Mouse (Mus musculus) gastrocnemius, postnatal 4 days (tissue): ENCODE results near the gene Fam155a. TPM values are rescaled to one million over a fixed set of nuclear protein-coding genes. Genes with fewer than 3 reads are reported as not detected.
A peak's percentile ranks its signal among the peaks of the same experiment; 100 is the strongest.

Experiments
- DNase-seq, 2 experiments: peaks; one replicate each; pipeline ENCODE4 v3.0.0; 2021 to 2022; ENCODE audit warnings: low spot score in 2 of 2, mixed read lengths in 2 of 2
- total RNA-seq, 2 experiments: library from RNA; stranded (reverse); gene quantifications; 2 replicates each; pipeline ENCODE4 v1.2.3; 2021

The Fam155a gene
- total RNA-seq, 2 experiments from 2014 or later = 1.1 to 1.2 TPM

- no peak for DNase-seq
Measured at GRCm38 (mm10) chr8:9292532-9292931, 478.4 kb downstream of the Fam155a start.

DNA sequence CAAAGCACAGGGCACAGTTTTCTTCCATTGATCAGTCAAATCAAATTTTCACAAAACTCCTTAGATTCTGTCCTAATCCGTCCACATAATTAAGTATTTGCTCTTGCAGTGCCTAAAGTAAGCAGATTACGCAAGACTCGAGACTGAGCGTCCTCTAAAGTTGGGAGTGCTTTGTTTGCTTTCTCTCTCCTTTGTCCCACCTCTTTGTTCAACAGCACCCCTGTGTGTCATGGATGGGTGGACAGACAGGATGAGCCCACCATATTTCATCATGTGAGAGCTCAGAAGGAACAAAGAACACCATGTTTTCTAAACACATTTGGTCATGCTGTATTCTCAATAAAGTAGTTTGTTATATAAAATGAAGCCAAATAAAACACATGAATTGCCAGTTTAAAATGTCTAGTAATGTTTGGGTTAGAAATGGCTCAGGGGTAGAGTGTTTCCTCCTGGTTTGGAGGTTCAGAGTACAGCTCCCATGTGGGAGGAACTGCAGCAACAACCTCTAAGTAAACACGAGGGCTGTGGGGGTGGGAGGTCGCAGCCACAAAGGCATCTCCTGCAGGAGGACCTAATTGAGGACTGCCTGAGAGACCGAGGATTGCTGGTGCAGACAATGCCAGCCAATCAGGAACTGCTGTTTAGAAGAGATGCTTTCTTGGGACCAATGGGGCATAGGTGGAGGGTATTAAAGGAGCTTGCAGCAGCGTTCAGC lies 482.8 kb downstream of the Fam155a start:
- DNase-seq = no peak

DNA sequence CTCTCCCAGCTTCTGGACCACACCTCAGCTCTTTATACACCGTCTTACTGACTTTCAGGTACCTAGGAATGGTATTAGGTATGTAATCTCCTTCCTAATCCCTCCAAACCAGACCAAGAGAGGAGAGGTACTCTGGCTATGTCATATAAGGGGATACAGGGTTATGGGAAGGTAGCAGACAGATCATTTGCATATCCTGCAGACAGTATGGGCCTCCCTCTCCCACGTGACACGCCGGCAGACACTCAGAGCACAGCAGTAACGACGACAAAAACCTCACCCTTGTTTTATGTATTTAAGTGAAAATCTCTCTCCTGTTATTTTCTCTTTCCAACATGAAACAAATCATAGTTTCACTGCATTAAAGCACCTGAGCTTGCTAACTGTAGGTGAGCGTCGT lies 496.8 kb downstream of the Fam155a start:
- no peak for DNase-seq

DNA sequence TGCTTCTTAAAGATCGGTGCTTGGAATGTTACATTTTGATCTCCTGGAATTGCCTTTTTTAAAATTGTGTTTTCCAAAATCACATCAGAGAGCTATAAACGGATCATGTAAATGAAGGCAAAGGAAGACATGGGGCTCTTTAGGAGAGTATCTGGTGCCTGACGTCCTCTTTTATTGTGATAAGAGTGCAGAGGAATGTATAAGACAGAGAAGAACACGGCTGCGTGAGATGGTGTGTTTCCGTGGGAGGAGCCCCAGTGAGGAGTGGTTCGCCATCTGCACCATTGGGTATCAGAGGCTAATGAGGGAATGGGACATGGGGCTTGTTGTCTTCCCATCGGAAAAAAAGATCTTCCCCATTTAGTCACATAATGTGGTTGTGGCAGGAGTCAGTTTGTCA lies 506.6 kb downstream of the Fam155a start:
- no peak for DNase-seq

- no peak for DNase-seq
Measured at GRCm38 (mm10) chr8:9261527-9261926, 509.4 kb downstream of the Fam155a start.

DNA sequence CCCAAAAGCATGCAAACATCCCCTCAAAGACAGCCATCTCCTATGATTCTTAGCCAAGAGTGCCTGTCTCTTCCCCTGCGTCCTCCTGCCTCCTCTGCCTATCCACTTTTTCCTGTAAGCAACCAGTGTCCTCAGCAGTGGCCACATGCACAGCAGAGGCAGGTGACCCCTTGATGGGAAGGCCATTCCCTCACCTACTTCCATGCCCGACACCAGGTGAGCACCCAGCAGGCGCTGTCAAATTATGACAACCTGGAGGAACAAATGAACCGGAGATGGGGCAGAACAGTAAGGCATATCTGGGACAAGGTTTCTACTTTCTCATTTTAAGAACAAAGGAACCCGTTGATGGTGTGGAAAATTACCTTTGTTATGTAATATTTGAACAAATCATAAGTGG lies 515.6 kb downstream of the Fam155a start:
- DNase-seq = no peak

DNA sequence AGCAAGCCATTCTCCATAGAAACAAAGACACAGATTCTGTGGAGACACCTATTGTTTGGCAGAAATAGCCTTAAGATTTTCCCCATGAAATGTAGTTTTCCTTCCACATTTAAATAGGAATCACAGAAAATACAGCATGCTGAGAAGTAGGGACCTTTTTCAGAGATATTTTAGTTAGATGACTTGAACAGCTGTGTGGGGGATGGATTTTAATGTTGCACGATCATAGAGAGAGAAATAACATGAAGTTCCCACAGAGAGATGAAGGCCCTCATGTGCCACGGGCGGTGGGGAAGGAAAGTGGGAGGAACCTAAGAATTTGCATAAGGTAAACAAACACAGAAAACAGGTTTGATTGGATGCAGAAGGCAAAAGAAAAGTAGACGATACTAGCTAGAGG lies 518.0 kb downstream of the Fam155a start:
- DNase-seq = no peak

DNA sequence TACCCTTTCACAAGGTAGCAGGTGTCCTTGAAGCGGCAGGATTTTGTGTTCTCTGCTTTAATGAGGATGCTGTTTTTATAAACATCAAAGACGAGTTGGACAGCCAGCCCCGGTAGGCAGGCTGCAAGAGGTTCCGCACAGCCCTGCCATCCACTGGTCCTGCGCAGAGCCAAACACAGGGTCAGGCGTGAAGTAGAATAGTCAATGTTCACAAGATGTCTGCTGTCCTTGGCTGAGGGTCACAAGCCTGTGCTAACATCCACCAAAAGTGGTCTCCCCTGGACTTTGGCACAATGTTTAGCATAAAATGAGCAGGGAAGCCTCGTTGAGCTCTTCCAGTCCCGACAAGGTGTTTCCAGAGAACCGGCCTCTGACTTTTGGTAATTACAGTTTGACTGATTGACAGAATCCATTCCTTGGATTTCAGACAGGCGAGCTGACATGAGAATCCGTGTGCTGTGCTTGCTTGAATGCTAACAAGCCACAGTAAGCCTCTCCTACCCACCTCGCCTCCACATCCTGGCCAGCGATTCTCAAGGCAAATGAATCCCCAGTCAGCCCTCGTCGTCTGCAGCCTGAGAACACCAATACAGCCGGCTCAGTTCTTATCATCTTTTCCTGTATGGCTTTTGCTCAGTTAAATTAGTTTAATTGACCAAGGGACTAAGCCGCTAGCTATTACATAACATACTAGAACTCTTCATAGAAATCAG lies 522.7 kb downstream of the Fam155a start:
- DNase-seq = no peak

GRCm38 (mm10) chr8:9245994-9246393 lies 525.0 kb downstream of the Fam155a start:
- no peak for DNase-seq

- no peak for DNase-seq
Measured at GRCm38 (mm10) chr8:9240996-9241395, 530.0 kb downstream of the Fam155a start.

DNA sequence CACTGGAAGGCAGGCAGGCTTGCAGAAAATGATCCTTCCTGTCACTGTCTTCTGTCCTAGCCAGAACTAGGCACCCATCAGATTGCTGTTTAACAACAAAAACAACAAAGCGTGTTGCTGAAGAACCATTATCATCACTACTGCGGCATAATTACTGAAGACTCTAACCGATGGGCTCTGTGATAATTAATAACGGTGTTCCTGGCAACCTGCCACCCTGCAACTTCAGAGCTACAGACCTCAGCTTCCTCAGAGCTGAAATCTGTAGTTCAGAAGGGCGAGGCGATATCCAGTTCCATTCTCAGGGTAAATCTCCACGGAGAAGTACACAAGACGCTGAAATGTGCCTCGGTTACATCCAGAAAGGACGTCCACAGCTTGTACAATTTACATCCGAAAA lies 531.2 kb downstream of the Fam155a start:
- DNase-seq = no peak

DNA sequence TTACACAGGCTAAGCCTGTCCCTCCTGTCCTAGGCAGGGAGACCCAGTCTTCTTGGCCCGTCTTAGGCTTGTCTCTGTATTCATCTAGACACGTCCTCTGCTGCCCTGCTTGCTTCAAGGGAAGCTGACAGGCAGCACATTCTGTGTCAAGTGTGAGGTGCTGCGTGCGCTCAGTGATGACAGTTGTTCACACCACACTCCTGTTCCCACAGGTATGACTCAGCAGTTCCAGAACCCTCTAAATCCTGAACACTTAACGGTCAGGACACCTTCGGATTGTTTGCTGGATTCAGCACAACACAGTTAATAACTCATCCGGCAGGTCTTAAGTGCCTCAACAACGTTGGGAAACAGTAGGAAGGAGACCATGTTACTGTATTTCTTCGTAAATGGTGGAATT lies 532.0 kb downstream of the Fam155a start:
- DNase-seq = no peak

DNA sequence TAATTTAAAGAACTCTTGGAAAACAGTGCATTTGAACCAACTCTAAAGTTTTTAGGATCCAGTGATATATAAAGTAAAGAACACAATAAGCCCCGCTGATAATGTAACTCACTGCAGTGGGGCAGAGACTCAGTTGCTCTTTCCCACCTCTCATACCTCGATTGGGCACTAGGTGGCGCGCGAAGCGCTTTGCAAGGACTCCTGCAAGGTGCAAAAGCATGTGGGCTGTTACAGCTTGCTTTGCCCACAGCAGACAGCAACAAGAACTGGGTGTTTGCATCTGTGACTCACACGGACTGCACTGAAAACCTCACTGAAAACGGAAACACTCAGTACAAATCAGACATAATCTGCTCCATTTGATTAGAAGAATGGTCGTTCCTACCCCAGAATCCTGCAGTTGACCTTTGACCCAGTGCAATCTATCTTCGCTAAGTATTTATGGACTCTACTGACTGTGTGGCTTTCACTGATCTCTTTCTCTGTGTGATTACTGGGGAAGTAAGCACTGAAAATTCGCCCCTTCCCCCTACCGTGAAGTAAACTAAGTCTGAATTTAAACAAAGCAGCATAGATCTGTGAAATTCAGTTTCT lies 537.5 kb downstream of the Fam155a start:
- DNase-seq = peak; percentile 73 to 85

- DNase-seq = peak in 1 of 2 experiments; percentile 38
Measured at GRCm38 (mm10) chr8:9227779-9228464, 543.0 kb downstream of the Fam155a start.

DNA sequence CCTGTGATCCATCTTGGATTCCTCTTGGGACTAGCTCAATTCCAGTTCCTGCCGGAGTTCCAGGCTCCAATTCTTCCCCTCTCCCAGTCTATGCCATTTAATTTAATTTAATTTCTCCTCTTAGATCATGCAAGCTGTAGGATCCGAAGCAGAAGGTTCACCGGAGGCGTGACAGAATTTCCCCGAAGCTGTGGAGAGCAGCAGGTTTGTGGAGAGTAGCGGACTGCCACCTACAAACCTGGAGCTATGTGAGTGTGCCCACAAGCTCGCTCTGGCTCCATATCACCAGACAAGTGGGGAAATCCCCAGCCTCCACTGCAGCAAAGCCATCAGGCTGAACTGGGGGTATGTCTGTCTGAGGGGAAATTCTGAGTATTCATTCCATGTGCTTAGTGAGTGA lies 544.2 kb downstream of the Fam155a start:
- no peak for DNase-seq

DNA sequence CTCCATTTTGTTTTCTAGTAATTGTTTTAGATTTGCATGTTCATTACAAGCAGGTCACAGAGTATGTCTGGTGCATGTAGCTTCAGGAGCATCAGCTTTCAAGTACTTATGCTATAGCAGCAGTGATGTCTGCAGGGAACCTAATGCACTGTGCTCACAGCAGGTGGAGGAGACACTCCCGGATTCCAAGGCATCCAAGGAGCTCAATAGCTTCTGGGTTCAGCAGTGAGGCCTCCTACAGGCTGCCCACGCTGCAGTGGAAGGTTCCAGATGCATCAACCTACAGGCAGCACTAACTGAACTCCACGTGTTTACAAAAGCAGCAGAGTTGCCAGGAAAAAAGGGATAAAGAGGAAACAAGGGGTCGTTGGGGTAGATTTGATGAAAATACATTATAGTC lies 559.2 kb downstream of the Fam155a start:
- DNase-seq = no peak

GRCm38 (mm10) chr8:9207505-9208051 lies 563.4 kb downstream of the Fam155a start:
- DNase-seq = no peak

GRCm38 (mm10) chr8:9204345-9205067 lies 566.5 kb downstream of the Fam155a start:
- DNase-seq = no peak

DNA sequence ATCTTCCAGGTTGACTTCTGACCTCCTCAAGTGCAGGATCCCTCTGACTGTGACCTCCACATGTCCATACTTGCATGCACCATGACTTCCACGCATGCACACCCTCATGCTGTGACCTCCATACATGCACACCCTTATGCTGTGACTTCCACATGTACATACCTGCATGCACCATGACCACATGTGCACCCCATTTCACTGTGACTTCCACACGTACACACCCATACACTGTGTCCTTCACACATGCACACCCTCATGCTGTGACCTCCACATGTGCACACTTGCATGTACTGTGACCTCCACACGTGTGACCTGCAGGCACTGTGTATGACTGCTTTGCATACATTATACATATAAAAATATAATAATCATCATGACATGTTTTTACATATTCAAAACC lies 570.9 kb downstream of the Fam155a start:
- DNase-seq = no peak

DNA sequence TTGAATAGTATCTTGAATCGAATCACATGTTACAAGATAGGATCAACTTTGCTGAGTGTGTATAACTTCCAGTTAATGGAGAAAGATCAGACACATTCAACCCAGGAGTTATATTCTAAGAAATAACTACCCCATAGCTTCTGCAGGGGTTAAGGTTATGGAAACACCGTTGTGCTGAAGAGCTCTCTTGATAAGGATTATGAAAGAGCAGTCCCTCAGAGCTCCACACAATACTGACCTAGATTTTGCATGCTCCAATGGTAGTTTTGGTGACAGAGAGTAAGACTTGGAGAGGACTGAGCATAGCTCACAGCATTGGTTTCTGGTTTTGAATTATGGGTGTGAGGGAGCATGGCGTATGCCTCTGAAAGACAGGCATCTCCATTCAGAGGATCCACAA lies 579.3 kb downstream of the Fam155a start:
- no peak for DNase-seq

- DNase-seq = no peak
Measured at GRCm38 (mm10) chr8:9188616-9189015, 582.3 kb downstream of the Fam155a start.
